Mouse (Mus musculus) retina, postnatal 7 days (tissue): ENCODE data around the gene Nes.

ENCODE experiments used
- DNase-seq: peaks from one replicate; pipeline ENCODE4 v3.0.0-alpha.2; 2012; ENCODE audit warnings: low read depth, low spot score

Nes gene

DNA sequence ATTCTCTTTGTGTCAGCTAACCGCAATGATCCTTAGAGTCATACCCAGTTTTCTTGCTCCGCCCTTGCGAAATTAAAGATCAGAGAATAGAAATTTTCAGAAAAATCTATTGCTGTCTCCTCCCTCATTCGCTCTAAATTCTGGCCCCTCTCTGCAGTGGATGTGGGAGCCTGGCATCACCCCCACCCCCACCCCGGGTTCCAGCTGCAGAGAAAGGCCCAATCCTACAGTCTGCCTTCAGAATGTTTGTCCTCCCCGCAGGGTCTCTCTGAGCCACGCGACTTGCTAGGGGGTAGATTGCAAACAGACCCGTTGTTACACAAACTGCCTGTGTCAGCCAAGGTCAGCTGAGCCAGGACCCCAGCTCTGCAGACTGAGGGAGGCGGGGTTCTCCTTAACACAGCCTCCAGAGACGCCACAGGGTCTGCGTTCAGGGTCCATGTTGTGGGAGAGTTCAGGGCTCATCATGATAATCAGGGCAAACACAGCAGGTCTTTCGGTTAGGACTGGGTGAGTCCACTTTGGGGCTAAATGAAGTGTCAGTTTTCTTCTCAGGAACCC, 20.8 kb upstream of the Nes start:
- DNase-seq: no peak

DNA sequence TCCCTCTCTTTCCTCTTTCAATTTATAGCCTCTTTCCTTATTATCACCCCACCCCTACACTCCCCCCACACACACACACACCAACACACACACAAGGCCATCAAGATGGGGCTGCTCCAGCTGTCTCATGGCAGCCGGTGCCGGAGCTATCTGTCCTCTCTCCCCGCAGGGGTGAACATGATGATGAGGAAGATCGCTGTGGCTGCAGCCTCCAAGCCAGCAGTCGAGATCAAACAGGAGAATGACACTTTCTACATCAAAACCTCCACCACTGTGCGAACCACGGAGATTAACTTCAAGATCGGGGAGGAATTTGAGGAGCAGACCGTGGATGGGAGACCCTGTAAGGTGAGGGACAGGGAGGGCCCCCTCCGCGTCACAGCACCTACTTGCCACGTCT, 18.9 kb upstream of the Nes start:
- DNase-seq: no peak

DNA sequence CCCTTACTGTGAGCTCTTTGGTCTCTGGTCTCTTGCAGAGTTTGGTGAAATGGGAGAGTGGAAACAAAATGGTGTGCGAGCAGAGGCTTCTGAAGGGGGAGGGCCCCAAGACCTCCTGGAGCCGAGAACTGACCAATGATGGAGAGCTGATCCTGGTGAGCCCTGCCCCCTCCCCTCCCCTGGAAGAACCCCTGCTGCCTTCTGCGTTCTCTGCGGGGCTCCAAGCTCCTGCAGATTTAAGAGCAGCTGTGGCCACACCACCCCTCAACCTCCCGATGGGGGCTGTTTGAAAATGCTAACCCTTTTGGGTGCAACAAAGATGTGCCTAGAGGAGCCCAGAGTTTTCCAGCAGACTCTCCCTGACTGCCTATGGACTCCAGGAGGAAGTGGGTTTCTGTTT, 18.4 kb upstream of the Nes start:
- DNase-seq: no peak

DNA sequence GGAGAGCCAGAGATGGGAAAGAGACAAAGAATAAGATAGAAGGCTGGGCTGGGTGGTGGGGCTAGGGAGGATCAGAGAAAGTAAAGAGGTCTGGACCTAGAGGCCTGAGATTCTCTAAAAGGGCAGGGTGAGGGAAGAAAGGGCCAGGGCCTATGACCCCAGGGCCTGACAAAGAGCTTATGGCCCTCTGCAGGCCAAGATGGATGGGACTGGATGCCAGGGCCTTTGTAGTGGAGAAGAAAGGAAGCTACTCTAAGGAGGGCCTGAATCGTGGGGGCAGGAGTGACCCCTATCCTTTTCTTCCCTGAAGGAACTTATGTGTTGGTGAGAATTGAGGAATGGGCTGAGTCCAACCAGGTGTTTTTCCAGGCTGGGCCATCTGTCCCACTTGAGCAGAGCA, 12.8 kb upstream of the Nes start:
- no peak for DNase-seq

DNA sequence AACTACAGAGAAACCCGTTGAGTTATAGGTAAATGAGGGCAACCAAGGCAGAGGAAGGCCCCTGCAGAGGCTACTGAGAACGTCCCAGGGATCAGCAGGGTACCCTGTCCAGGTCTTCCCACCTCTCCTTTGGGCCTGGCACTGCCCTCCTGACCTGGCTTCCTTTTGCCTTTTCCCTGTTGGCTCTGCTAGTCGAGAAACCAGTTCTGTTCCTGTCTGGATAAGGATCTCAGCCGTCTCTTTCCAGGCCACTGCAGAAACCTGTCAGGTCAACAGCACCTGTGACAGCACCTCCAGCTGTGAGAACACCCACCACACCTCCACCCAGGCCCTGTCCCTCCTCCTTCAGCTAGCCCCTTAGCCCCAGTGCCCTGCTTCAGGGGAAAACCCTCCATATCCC, 12.4 kb upstream of the Nes start:
- no peak for DNase-seq

DNA sequence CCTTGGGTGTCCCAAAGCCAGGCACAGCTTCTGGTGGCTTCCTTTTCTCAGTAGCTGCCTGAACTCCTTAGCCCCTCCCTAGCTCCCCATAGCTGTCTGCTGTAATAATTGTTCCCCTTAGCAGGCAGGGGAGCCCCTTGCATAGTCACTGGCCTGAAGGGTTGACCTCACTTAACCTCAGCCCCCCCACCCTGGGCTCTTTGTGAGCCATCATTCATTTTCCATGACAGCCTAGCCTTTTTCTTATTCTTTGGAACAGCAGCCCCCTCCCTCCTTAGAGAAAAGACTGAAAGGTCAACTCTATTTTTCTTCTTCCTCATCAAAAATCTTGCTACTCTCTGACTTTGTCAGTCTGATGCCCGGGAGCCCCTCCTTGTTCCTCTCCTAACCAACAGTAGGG, 11.9 kb upstream of the Nes start:
- DNase-seq: no peak

DNA sequence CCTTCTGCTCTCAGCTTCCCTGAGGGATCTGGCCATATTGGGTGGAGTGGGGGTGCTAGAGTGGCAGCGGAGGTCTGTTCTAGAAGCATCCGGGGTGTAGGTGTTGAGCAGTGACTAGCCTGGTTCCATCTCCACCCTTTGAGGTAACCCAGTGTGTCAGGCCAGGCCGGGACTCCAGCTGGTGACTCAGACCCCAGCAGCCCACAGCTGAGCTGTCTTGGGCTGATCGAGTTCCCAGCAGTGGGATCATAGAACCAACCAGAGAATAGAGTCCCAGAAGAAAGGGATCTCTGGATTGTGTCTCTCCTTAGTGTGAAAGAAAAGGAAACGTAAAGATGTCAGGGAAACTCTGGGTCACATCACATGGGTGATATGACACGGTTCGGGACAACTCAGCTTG, 11.5 kb upstream of the Nes start:
- DNase-seq: no peak

DNA sequence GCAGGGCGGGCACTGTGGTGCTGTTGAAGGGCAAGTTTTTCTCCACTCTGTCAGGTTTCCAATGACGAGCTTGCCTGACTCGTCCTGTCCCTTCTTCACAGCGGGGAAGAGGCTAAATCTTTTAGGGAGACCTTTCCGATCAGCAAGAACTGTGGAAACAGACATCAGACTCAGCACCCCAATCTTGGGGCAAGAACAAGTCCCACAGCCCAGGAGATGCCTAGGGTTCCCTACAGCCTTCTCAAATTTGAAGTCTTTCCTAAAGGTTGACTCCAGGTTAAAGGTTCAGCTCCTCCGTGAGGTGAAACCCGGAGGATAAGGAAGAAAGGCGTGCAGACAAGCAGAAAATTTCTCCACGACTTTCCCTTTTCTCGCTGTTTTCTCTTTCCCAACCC, 10.7 kb upstream of the Nes start:
- DNase-seq: no peak

DNA sequence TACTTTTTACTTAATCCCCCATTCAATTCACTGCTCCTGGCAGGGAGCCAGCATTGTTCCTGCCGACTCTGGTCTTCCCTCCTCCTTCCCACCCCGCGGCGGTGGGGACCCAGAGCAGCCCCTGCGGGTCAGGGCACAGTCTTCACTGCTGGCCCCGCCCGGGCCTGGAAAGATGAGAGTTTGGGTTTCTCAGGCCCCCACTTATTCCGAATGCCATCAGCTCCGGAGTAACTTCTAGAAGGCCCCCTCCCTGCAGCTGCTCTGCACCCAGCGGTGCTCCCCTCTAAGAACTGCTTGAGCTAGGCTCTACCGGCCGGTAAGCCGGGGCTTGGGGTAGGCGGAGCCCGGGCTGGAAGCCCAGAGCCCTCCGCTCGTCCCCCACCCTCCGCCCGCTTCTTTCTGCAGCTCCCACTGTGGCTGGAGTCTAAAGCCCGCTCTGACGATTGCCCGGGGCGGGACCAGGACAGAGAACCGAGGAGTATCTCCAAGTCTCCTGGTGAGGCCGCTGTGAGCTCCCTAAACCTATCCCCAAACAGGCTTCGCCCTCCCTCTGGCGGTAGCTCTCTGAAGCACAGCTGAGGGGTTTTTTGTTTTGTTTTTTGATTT, 10.2 kb upstream of the Nes start:
- DNase-seq: peak; percentile 88

DNA sequence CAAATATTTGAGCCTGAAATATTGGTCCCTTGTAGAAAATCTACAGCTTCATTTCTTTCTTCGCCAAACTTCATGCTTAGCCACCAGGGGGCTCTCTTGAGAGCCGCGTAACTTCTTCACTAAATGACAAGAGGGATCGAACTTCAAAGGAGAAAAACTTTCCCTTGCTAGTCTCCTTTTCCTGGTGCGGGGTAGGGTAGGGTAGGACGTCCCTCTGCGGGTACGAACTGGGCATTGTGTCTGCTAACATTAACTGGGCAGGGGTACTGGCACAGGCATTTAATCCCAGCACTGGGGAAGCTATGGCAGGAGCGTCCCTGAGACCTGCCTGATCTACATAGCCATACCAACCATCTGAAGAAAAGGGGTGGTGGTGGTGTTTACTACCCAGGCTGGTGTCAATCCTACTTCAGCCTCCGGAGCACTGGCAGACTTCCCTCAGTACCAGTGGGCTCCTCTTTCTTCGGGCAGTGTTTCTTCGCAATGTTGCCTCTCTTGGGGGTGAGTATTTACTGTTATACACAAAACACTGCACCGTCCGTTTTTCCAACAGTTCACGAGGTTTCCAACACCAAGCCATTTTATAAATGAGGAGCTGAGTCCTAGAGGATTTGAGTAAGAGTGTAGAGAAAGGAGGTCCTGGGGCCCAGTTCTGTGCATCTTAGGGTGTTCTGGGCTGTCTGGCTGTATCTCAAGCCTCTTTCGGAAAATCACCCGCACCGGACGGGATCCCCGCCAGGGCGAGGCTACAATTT, 517 bp upstream of the Nes start:
- no peak for DNase-seq

DNA sequence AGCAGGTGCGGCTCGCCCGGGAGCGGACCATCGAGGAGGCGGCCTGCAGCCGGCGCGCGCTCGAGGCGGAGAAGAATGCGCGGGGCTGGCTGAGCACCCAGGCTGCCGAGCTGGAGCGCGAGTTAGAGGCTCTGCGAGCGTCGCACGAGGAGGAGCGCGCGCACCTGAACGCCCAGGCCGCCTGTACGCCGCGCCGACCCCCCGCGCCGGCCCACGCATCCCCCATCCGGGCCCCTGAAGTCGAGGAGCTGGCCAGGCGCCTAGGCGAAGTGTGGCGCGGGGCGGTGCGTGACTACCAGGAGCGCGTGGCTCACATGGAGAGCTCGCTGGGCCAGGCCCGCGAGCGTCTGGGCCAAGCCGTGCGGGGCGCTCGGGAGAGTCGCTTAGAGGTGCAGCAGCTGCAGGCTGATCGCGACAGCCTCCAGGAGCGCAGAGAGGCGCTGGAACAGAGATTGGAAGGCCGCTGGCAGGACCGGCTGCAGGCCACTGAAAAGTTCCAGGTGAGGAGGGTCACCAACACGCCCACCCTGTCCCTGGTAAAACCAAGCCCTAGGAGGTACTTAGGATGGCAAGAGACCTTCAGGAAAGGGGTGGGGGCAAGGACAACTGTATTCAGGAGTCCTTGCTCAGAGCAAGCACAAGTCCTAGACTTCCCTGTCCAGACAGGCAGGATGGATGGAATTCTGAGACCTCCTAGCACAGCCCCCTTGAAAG, 768 bp downstream of the Nes start:
- DNase-seq: no peak

DNA sequence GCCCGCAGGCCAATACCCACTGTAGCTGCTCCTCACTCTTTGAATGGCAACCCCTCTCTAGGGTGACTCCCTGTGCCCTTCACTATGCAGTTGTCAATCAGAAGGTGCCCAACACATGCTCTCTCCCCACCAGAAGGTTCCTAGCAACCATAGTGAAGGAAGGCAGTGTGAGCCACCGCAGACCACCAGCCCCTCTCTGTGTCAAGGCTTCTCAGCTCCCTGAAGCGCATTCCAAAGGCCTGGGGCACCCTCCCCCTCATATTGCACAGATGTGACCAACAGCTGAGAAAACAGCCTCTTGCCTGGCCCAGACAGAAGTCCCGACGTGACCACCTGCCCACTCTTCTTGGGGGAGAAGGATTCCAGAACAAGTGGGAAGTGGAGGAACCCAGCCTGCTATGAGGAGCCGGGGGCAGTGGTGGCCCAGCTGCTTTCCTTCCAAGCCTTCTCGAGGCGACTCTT, 1.4 kb downstream of the Nes start:
- DNase-seq: no peak

DNA sequence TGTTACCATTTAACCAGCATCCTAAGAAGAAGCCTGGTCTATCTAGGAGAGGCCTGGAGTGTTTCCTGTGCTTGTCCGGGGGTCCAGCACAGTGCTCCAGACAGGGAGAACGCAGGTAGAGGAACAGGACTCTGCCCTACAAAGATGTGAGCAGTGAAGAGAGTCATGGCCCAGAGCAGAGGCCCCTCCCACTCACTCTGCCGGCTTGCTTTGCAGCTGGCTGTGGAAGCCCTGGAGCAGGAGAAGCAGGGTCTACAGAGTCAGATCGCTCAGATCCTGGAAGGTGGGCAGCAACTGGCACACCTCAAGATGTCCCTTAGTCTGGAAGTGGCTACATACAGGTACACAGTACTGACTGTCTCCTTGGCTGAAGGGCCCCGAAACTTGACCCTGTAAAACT, 1.9 kb downstream of the Nes start:
- no peak for DNase-seq

DNA sequence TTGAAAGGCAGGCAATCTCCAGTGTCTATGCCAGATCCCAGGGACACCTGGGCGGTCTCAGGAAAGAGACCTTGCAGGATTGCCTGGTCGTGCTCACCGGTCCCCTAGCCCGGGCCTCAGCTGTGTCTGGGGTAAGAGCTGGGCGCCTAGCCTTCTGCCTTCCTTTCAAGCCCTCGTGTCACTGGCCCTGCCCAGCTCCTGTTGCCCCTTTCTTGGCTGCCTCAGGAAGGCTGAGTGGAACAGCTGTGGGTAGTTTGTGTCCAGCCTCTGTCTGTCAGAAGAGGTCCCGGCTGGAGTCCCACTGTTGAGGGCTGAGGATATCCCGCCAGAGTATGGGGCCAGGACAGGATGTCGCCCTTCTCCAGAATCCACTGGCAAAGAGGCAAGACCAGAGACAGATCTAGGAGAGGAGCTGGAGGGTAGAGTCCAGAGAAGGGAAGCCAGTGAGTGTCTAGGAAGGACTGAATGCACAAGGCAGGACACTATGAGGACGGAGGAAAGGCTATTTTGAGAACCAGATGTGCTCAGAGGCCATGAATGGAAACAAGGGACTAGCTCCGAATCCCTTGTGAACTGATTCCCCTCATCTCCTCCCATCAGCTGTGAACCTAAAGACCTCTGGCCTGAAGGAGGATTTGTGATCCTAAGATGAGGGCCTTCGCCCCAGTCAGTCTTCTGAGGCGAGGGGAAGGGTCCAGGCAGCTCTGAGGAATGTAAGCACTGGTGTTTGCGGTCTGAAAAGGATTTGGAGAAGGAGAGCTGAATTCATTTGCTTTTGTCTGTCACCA, 2.9 kb downstream of the Nes start:
- no peak for DNase-seq

DNA sequence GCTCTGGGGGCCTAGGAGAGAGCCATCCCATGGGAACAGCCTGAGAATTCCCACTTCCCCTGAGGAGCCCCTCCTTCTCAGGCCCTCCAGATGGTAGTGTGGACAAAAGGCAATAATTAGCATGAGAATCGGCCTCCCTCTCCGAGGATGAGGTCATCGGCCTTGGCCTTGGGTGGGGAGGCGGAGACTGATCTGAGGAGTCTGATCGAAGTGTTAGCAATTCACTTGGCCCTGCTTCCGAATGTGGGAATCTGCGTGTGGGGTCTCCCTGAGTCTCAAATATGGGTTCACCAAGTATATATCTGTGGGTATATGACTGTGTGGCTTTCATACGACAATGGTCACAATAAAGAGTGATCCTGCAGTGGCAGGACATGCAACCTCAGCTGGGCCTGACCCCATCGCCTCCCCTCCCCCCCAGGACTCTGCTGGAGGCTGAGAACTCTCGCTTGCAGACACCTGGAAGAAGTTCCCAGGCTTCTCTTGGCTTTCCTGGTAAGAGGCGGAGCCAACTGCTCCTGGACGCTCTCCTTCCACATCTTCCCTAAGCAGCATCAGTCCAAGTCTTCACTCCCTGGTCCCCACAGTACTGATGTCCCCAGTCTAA, 3.6 kb downstream of the Nes start:
- no peak for DNase-seq

DNA sequence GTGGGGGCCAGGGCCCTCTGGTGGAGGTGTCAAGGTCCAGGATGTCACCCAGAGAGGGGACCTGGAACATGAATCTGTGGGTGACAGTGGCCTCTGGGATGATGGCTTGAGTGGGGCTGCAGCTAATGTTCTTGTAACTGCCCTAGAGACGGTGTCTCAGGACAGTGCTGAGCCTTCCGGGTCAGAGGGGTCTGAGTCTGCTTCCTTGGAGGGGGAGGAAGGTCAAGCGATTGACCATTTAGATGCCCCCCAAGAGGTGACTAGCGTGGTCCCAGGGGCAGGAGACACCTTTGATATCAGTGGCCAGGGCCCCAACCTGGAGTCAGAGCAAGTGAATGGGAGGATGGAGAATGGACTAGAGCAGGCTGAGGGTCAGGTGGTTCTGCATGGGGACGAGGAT, 8.6 kb downstream of the Nes start:
- no peak for DNase-seq

DNA sequence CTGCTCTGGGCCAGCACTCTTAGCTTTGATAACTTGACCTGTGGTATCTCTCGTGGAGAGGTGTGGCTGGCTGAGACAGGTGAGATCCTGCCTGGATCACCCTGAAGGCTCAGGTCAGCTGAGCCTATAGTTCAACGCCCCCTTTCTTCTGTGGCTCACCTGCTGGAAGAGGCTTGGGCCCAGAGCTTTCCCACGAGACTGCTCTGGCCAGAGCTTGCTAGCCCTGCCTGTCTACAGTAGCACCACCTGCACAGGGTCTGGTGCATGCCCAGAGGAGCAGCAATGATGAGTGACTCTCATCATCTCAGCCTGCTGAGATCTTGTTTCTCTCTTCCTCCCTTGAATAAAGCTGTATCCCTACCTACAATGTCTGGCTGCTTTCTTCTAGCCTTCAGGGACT, 9.2 kb downstream of the Nes start:
- no peak for DNase-seq

DNA sequence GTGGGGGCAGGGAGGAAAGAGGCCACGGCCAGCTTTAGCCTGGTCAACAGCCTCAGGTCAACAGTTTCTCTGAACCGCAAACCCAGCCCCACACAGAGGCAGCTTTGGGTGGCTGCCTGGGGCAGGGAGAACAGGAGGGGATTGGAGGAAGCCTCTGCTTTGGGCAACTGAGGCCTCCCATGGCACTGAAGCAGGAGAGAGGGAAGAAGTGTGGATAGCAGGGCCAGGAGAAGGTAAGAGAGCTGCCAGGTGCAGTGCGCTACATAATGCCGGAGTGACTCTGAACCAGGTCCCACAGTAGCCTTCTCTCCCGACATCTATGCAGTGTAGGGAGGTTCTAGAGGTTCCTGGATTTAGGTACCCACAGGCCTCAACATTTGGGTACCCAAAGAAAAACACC, 9.8 kb downstream of the Nes start:
- no peak for DNase-seq

DNA sequence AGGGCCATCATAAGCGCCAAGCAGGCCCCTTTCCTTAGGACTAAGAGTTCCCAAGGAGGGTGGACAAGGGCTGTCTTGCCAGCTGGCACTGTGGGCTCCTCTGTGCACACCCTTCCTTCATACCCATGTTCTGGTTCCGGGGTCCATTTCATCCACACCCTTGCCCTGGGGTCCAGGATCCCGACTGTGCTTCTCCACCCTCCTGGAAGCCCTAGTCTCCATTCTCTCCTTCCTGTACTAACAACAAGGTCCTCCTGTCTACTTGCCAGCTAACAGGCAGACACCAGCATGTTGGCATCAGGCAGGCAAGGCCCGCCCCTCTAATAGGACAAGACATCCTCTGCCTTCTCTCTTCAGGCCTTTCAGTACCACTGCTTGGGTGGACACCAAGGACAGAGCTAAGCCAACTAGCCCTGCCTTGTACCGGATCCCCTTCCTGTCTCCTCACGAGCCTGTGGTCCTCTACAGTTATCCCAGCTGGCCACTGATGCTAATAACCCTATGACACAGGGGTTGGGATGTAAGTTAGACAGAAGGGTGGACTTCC, 10.4 kb downstream of the Nes start:
- no peak for DNase-seq

DNA sequence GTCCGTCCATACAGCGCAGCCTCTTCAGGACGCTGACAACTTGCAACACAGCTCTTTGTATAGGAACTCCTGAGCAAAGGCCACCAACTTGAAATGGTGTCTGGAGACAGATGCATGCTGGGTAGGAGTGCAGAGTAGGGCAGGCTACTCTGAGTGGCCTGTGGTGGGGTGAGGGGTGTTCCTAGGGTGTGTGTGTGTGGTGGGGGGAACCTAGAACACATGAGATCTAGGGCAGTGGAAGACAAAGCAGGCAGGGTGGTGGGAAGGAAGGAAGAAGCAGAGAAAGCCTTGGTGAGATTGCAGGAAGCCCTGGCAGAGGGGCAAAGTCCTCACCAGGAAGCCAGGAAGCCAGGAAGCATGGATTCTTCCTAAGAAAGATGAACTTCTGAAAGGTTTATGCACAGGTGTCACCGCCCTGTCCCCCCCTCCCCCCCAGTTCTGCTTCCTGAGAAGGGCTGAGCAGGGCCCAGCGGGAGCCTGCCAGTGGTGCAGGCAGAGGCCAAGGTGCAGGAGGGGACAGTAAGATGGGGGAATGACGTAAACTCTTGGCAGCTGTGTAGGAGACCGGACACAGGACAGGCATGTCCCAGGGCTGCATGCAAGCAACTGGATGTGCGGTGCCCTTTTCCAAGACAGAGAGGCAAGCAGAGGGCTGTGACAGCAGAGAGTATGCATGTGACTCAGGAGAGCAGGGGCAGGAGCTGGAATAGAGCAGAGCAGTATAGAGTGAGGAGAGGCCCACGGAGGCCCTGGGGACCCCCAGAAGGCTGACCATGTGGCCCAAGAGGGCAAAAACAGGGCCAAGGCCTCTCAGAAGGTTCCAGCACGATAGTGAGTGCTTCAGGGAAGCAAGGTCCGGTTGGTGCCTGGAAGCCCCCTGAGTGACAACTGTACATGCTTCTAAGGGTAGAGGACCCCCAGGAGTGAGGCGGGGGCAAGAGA, 11.3 kb downstream of the Nes start:
- DNase-seq: no peak
